Mouse (Mus musculus): ENCODE measurements around the gene Psmb8.

Psmb8 gene

DNA sequence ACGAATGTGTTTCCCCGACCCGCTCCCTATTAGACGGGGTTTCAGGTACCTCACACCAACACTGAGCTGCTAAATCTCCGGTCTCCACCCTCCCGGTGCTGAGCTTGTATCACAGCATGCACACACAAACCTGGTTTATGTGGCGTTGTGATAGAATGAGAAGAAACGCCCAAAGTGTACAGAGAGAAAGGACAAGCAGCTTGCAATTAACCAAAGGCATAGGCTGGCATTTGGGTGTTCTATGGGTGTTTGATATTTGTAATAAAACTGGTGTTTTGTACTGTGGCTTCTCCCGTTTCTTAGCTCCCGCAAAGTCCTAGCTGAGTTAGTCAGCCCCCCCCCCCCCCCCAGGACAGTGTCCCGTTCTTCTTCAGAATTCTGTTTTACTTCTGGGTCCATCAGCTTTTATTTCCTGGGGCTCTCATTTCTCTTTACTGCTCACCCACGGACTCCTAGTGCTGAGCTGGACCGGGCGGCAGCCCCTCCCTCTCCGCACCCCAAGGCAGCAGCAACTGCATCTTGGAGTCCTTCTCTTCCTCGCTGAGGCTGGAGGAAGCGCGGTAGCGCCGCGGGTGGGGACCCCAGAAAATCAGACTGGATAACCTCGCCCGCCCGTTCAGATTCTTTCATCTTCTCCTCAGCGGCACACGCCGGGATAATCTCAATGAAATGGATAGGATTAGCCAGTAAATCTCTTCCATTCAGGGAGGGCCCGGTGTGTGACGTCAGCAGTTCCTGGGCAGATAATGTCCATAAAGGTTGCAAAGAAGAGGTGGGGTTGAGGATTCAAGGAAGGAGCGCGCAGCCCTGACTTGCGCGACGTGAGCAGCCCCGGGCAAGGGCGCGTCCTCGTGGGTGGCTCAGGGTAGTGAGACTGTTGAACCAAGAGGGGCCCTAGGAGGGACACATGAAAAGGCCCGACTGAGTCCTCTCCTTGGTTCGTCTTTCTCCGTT, at the start of gene Psmb8:
Gene Psmb8 (plus strand): TSS at position 781 of the 954 bp plus-strand sequence.
- peak; percentile 91 for DNase-seq (ENCODE audit: low spot score)

DNA sequence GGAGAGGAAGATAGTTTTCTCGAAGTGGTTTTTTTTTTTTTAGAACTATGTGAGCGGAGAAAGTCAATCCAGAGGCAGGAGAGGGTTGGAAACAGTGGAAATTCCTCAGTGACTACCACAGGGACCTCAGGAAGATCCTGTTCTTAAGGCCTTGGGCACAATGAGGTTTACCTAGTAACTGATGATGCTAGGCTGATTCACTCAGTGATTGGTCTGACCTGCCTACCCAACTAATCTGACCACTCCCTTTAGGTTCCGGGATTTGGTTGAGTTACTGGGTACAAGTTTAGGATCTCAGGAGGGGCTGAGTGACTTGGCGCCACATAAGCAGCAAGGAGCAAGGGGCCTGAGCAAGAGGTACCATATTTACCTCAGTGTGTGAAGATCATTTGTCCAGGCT, 44.6 kb upstream of the Psmb8 start, which contains the start of gene H2-DMb1:
Gene H2-DMb1 (plus strand): TSS at position 150 of the 400 bp plus-strand sequence.
- peak; percentile 53 for DNase-seq (ENCODE audit: low spot score)

DNA sequence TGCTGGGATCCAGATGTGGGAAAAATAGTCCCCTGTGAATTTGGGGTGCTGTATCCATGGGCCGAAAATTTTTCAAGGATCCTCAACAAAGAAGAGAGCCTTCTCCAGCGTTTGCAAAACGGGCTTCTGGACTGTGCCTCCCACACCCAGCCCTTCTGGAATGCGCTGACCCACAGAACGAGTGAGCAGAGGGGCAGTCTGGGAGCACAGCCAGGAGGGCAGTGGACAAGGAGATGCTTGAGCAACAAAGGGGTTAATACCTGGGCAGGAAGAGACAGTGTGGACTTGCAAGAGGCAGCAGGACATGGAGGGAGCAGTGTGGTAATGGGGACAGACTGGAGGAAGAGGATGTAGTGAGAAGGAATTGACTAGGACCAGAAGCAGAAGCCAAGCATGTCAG, 42.0 kb upstream of the Psmb8 start:
- no peak for DNase-seq (ENCODE audit: low spot score)

DNA sequence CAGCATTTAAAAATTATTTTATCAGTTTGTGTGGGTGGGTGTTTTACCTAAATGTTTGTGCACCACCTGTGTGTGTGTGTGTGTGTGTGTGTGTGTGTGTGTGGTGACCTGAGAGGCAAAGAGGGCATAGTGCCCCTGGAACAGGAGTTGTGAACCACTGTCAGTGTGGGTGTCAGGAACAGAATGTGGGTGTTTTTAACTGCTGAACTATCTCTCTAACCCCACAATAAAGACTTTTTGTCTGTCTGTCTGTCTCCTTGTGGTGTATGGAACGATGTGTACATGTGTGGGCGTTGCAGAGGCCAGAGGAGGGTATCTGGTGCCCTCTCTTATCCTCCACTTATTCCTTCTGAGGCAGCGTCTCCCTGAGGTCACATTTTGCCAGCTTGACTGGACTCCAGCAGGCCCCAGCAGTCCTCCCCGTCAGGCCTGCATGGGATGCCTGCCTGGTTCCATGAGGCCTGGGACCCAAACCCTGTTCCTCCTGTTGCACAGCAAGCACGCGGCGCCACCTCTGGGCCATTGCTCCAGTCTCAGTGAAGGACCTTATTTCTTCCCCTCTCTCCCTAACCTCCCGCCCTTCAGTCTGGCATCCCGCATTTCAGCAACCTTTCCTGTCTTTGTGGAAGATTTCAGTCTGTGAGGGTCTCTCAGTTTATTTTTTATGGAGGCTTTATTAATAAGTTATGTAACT, 33.2 kb upstream of the Psmb8 start:
- DNase-seq (ENCODE audit: low spot score): no peak

DNA sequence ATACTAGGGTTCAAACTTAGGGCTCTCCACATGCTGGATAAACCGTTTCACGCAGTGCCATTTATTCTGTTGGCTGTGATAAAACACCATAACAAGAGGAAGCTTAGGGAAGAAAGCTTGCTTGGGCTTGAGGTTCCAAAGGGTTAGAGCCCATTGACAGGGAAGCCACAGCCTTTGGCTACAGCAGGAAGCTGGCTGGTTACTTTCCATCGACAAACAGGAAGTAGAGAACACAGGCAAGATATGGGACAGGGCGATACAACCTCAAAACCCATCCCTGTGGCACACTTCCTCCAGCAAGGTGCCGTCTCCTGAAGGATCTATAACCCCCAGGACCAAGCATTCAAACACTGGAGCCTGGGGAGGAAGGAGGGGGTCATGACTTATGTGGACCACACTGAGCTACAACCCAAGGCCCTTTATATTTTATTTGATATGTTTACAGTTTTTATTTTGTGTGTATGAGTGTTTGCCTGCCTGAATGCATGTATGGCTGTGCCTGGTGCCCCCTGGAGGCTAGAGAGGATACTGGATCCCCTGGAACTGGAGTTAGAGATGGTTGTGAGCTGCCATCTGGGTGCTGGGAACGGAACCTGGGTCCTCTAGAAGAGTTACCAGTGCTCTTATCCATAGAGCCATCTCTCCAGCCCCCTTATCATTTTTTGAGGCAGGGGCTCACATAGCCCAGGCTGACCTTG, 32.3 kb upstream of the Psmb8 start:
- DNase-seq (ENCODE audit: low spot score): no peak

DNA sequence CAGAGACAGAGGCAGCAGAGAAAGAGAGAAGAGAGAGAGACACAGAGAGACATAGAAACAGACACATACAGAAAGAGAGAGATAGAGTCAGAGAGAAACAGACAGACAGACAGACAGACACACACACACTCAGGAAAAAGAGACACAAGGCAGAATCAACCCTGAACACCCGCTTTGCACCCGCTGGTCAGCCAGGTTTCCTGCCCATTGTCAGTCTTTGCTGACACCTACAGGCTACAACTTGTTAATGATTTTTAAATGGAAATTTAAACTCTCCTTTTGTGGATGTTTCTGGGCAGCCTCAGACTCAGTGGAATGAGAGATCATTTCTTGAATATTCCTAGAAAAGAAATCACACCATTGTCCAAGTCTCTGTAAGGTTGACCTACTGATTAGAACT, 28.2 kb upstream of the Psmb8 start:
- peak; percentile 13 for DNase-seq (ENCODE audit: low spot score)

DNA sequence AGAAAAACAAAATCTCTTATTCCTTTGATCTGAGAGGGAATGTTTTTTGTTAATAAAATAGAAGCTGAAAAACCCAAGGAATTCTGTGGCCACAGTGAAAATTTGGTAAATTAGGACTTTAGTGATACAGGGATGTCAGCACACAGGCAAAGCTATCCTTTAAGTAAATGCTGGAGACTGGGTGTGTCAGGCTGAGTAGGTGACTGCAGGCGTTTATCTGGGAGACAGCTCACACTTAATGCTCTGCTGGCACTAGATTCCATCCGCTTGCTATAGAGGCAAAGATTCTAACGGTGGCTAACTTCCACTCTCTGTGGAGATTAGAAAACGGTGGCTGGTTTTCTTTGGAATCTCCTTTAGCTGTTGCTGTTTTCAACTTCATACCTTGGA, 27.0 kb upstream of the Psmb8 start:
- no peak for DNase-seq (ENCODE audit: low spot score)

DNA sequence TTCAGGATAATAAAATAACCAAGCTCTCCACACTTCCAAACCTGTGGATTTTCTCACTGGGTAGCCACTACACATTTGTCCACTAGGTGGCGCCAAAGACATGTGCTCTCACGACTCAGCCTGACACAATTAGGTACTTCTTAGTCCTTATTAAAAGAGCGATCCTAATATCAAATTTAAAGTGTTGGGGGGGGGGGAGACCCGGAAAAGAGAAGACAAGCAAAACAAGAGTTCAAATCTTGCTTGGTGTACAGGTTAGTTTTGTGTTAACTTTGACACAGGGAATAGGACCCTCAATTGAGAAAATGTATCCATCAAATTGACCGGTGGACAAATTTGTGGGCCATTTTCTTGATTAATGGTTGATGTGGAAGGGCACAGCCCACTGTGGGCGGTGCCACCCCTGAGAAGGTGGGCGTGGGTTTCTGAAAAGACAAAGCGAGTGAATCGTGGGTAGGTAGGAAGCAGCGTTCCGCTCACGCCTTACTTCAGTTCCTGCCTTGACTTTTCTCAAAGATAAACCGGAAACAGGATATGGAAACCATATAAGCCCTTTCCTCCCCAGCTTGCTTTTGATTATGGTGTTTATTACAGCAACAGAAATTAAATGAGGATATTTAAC, 26.5 kb upstream of the Psmb8 start:
- peak; percentile 84 for DNase-seq (ENCODE audit: low spot score)

DNA sequence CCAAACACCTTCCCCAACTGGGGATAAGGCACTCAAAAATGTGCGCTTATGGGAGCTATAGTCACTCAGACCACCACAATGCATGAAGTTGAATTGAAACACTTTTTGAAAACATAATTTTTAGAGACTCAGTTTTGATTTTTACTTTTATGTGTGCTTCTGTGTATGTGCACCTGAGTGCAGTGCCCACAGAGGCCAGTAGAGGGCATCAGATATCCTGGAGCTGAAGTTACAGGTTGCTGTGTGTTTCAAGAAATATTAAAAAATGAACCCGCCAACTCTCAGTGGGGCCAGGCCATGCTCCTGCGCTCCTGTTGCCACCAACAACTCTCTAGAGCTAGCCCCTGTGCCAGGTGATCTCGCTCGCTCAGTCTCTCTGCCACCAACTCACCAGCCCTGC, 25.0 kb upstream of the Psmb8 start:
- DNase-seq (ENCODE audit: low spot score): no peak

DNA sequence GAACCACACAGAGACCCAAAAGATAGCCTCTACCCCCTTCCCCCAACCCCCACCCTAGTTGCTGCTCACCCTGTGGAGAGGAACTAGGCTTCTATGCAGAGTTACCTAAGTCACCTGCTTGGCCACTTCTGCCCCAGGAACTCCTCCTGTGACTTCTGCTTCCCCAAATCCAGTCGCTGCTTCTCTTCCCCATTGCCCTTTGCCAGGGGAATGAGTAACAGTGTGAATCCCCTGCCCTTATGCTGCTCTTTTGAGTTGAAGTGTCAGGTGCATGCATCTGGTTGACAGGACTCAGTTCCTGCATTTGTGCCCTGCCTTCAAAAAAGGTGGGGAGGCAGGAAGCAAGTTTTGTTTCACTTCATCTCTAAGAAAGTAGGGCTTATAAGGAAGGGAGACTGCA, 23.4 kb upstream of the Psmb8 start:
- no peak for DNase-seq (ENCODE audit: low spot score)

DNA sequence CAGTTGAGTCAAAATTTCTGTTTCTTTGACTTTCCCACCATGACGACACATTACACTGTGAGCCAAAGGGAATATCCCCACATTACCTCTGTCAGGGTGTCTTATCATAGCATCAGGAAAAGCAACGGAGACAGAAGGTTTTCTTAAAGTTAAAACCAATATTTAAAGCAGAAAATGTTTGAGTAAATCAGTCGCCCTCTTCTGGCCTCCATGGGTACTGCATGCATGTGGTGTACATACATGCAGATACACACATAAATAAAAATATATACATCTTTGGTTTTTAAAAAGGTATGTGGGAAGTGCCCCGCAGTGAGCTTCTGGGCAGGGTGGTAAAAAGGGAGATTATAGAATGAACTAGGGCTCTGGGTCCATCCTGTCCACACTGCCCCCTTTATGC, 20.3 kb upstream of the Psmb8 start:
- no peak for DNase-seq (ENCODE audit: low spot score)

DNA sequence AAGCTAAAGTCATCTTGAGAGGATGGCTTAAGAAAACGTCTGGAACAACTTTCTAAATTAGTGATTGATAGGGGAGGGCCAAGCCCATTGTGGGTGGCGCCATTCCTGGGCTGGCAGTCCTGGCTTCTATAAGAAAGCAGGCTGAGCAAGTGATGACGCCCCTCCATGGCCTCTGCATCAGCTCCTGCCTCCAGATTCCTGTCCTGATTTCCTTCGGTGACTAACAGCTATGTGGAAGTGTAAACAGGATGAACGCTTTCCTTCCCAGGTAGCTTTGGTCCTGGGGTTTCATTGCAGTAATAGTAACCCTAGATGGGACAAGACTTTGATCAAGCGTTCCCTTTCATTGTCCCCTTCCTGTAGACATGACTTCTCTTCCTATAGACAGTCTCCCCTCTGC, 18.5 kb upstream of the Psmb8 start:
- DNase-seq (ENCODE audit: low spot score): no peak

DNA sequence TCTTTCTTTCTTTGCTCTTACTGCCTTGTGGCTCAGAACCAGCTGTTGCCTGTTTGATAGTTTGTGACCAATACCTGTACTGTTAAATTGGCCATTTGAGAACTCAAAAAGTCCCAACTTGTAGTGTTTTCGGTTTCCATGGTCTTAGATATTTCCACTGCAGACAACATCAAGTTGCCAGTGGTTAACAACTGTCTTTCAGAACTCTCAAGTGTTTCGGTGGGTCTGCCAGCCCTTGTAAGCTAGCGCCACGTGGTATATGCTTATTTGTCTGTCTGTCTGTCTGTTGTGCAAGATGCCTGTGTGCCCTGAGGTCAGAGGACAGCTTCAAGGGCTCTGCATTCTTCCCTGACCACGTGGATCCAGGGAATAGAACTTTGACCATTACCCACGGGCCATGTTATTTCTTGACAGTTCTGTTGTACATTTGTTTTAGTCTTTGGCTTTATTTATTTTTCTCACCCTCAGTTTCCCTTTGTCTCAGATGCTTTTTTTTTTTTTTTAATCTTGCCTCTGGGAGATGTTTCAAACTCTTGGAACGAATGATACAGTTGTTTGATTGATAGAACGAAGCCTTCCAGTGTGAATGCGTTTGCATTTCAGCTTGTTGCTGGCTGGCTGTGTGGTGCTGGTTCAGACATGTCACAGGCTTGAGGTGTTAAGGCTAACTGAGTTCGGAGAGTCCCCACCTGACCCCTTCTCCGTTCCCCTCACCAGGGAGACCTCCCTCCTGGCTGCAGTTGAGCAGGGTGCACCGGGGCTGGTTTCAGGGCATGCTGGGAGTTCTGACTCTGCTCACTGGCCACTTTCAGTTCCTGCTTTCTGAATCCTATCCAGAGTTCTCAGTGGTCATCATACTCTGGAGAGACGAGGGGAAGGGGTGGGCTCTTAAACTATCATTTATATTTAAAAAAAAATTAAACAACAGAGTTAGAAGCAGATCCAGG, 17.3 kb upstream of the Psmb8 start:
- no peak for DNase-seq (ENCODE audit: low spot score)

DNA sequence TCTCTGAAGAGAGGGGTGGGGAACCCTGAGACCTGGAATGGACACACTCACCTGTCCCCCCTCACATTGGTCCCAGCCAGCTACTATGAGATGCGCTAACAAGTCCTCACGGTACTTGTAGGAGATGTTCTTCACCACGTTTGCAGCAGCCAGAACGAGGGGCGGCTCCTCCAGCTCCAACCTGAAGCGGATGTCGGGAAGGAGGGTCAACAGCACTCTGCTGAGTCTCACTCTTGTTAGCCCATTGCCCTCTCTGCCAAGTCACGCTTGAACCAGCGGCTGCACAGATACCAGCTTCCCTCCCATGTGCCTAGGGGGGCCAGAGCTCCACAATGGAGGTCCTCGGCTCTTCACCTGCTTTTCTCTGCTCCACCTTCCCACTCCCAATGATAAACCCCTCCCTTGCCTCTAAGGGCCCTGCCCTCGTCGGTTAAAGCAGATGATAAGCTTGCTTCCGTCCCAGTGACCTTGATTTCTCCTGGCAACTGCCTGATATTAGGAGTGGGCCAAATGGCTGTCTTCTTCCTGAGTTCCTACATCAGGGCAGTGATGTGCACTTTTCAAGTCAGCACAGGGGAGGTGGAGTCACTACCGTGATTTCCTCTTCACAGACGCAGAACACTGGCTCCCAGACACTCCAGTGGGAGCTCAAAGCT, 13.8 kb upstream of the Psmb8 start:
- DNase-seq (ENCODE audit: low spot score): no peak

DNA sequence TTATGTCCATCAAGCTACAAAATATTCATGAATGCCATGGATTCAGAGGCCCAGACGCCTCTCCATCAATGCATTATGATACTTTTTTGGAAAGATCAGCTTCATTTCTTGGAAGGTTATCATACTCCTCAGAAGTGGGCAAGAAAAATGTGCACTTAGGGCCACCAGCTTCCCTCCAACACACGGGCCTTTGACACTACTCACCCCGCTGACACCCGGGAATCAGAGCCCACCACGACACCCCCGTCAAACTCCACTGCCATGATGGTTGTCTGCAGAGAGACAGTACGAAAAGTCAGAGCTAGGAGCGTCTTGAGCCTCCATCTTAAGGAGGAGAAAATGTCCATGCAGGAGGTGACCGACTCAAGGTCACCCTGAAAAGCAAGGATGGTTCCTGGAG, 12.0 kb upstream of the Psmb8 start:
- no peak for DNase-seq (ENCODE audit: low spot score)

DNA sequence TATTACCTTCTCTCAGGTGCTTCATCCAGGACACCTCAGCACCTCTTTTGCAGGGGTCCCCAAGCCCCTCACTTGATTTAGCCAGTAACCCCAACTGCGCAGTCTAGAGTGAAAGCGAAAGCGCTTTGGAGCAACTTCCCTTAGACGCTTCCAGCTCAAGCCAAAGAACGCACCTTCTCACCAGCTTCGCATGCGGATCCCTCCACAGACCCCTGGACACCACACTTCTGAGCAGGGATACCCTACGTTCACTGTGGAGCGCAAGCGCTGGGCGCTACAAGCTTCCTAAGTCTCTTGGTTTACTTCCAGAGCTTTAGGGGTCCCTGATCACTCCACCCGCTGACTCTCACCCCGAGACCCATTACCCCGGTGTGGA, 10.6 kb upstream of the Psmb8 start:
- DNase-seq (ENCODE audit: low spot score): no peak

DNA sequence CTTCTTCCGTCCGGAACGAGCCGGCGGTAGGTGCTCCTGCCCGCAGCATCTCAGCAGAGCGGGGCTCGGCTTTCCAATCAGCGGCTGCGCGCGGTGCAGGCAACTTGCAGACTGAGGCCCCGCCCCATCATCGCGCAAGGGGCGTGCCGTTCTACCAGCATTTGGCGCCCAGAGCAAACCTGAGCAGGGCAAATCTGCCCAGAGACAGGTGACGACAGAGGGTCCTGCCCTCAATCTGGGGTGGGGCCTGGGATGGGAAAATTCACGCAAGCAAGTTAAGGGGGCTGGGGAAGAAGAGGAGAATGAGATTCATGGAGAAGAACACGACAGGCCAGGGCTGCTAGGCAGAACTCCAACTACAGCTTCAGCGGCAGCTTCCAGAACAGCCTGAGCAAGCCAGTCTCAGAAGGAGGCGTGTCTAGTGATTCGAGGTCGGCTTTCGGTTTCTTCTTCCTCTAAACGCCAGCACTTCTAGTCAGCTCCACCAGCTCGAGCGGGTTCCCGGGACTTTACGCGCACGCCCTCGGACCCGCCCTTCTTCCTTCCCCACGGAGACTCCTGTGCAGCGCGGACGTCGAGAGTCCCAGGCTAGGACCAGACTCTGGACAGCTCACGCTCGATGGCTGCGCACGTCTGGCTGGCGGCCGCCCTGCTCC, 10.1 kb upstream of the Psmb8 start, which contains the start of the genes Tap1 and Psmb9:
Gene Tap1 (plus strand): TSS at position 293 of the 656 bp plus-strand sequence.
Gene Psmb9 (minus strand): TSS at position 504 of the 656 bp plus-strand sequence.
- peak; percentile 98 for DNase-seq (ENCODE audit: low spot score)

DNA sequence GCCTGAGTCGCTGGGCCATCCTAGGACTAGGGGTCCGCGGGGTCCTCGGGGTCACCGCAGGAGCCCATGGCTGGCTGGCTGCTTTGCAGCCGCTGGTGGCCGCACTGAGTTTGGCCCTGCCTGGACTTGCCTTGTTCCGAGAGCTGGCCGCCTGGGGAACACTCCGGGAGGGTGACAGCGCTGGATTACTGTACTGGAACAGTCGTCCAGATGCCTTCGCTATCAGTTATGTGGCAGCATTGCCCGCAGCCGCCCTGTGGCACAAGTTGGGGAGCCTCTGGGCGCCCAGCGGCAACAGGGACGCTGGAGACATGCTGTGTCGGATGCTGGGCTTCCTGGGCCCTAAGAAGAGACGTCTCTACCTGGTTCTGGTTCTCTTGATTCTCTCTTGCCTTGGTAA, 9.5 kb upstream of the Psmb8 start:
- DNase-seq (ENCODE audit: low spot score): no peak

DNA sequence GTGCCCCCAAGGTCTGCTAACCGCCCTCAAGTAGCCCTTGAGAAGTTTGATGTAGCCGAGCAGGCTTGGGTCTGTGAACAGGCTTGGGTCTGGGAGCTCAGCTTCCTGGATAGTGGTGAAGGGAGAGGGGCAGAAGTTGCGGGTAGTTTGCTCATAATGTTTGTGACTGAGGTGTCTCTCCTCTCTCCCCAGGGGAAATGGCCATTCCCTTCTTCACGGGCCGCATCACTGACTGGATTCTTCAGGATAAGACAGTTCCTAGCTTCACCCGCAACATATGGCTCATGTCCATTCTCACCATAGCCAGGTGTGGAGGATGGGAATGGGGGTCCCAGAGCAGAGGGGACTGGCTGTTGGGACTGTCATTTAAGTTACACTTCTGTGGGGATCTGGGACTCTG, 8.5 kb upstream of the Psmb8 start:
- DNase-seq (ENCODE audit: low spot score): no peak

DNA sequence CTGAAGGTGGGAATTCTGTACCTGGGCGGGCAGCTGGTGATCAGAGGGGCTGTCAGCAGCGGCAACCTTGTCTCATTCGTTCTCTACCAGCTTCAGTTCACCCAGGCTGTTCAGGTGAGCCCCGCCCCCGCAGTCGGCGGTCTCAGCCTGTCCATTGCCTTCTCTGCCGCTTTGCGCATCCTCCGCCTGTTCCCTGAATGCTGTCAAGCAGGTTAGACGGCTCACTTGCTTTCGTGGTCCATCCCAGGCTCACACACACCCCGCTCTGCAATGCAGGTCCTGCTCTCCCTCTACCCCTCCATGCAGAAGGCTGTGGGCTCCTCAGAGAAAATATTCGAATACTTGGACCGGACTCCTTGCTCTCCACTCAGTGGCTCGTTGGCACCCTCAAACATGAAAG, 4.7 kb upstream of the Psmb8 start:
- no peak for DNase-seq (ENCODE audit: low spot score)
